33 mouse cellular contexts compared by ENCODE assay signal in the genomic region with DNA sequence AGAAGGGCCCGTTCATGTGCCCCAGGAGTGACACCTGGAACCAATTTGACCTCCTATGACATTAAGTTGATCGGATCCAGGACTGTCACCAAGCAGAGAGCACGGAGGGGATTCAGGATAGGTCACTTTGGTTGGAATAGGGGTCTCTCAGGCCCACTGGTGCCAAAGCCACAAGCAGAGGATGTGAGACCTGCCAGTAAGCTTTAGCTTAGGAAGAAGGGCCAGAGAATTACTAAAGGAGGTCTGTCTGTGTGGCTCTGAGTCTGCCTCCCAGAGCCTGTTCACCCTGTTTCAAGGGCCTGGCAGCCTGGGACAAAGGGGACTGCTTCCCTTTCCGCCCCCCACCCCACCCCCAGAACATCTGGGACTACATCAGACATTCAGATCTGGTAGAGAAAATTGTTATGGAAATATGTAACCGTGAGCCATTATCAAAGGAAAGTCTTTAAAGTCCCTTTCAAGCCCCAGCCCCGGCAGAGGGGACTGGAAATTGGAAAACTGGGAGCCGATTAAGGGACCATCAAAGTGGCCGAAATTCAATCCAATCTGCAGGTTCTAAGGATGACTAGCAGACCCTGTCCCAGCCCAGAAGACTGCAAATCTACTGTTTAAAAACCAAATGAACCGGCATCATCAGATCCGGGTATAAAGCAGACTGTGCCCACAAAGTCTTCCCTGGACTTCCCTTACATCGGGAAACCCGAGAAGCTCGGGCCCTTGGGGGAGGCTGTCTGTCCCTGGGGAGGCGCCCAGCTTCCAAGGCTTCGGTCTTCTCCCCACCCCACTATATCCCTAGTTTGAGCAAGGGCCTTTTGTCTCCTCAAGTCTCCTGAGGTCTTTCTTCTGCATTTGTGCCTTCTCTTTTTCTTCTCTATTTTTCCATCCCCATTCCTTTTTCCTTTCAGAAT. TPM values are rescaled to one million over a fixed set of nuclear protein-coding genes. Genes with fewer than 3 reads are reported as not detected.
DNase-seq lines count a peak whose midpoint lies in the region; ATAC-seq lines count a peak whose summit lies in the region.
"Had no signal": no experiment of that assay in that cellular context is flagged by ENCODE, and none has a peak within 500 bp of the region (broad histone marks: within the 10 kb centered on the region; RNA-seq: fewer than 3 reads in every experiment).

No protein-coding gene starts in this region.

- ATAC-seq in intestine, embryonic 14.5 days (replicated peaks; ENCODE audit: low FRiP score, low TSS enrichment, low read depth): no peak
- no peak for ATAC-seq in intestine, embryonic 15.5 days
- no peak for ATAC-seq in embryonic facial prominence, embryonic 15.5 days (ENCODE audit: insufficient number of reproducible peaks, low FRiP score, low TSS enrichment, low read depth)
- no peak for ATAC-seq in frontal cortex, adult (ENCODE audit: low TSS enrichment)
- ATAC-seq: activated CD4-positive, CD25-positive, alpha-beta regulatory T cell, adult 4 months; forebrain, embryonic 14.5 days; intestine, embryonic 16.5 days had no signal

- DNase-seq in intestine, embryonic 14.5 days (ENCODE audit: low spot score): peak; percentile 60
- peak; percentile 42 for DNase-seq in embryo, embryonic 10.5 days (ENCODE audit: low spot score)
- DNase-seq in embryo, embryonic 9.5 days (ENCODE audit: extremely low spot score): peak; percentile 32
- DNase-seq in adrenal gland, adult 8-10 months: no peak
- DNase-seq: adrenal gland, postnatal 10 days; cerebellum, adult 9-10 months; heart, postnatal 36 days; kidney, adult 9 months; kidney, postnatal 14 days; left cerebral cortex, postnatal 4 days; lung, embryonic 14.5 days; lung, postnatal 36 days; right cerebral cortex, postnatal 14 days; spleen, adult 18-20 months had no signal

- H3K4me3 ChIP-seq in intestine, embryonic 14.5 days (ENCODE audit: low read depth, low read length): no peak overlapping the region
- no peak overlapping the region for H3K4me3 ChIP-seq in intestine, embryonic 15.5 days (replicated peaks)
- no peak overlapping the region for H3K4me3 ChIP-seq in embryonic facial prominence, embryonic 15.5 days (replicated peaks)
- H3K4me3 ChIP-seq: heart, embryonic 15.5 days; hindbrain, embryonic 15.5 days; megakaryocyte, embryonic 14.5 days had no signal

- no peak overlapping the region for H3K27ac ChIP-seq in intestine, embryonic 14.5 days (ENCODE audit: low read depth)
- H3K27ac ChIP-seq in intestine, embryonic 15.5 days: no peak overlapping the region
- H3K27ac ChIP-seq in embryonic facial prominence, embryonic 15.5 days (replicated peaks): peak overlapping the region; percentile 60; the same call in 1 of the 2 replicates
- H3K27ac ChIP-seq: heart, embryonic 15.5 days; hindbrain, embryonic 15.5 days; liver, embryonic 14.5 days had no signal

- no peaks in the 10 kb centered on the region for H3K9me3 ChIP-seq in intestine, embryonic 14.5 days (ENCODE audit: control insufficient read depth, low read length)
- no peaks in the 10 kb centered on the region for H3K9me3 ChIP-seq in intestine, embryonic 15.5 days
- no peaks in the 10 kb centered on the region for H3K9me3 ChIP-seq in embryonic facial prominence, embryonic 15.5 days (replicated peaks)
- H3K9me3 ChIP-seq: heart, embryonic 15.5 days; hindbrain, embryonic 15.5 days; megakaryocyte, embryonic 14.5 days had no signal

- peaks cover 77% of the 10 kb centered on the region for H3K27me3 ChIP-seq in intestine, embryonic 14.5 days (replicated peaks; ENCODE audit: control insufficient read depth, insufficient read depth, low read length)
- H3K27me3 ChIP-seq in intestine, embryonic 15.5 days (replicated peaks): peaks cover 71% of the 10 kb centered on the region
- peaks cover 57% of the 10 kb centered on the region for H3K27me3 ChIP-seq in embryonic facial prominence, embryonic 15.5 days

- no peaks in the 10 kb centered on the region for H3K36me3 ChIP-seq in intestine, embryonic 14.5 days (ENCODE audit: control insufficient read depth, insufficient read depth, low read length)
- no peaks in the 10 kb centered on the region for H3K36me3 ChIP-seq in intestine, embryonic 15.5 days
- H3K36me3 ChIP-seq in embryonic facial prominence, embryonic 15.5 days: no peaks in the 10 kb centered on the region
- H3K36me3 ChIP-seq: heart, embryonic 15.5 days; hindbrain, embryonic 15.5 days had no signal

- H3K4me1 ChIP-seq in intestine, embryonic 14.5 days (replicated peaks; ENCODE audit: control insufficient read depth, insufficient read depth, low read length): peaks cover 4% of the 10 kb centered on the region; the same call in 1 of the 2 replicates
- peaks cover 5% of the 10 kb centered on the region; the same call in 1 of the 2 replicates for H3K4me1 ChIP-seq in intestine, embryonic 15.5 days (replicated peaks)
- H3K4me1 ChIP-seq in embryonic facial prominence, embryonic 15.5 days: peaks cover 24% of the 10 kb centered on the region

- H3K4me2 ChIP-seq in intestine, embryonic 14.5 days (ENCODE audit: low read length): no peak overlapping the region
- no peak overlapping the region for H3K4me2 ChIP-seq in intestine, embryonic 15.5 days (replicated peaks)
- peak overlapping the region; percentile 17; the same call in 1 of the 2 replicates for H3K4me2 ChIP-seq in embryonic facial prominence, embryonic 15.5 days (replicated peaks)
- H3K4me2 ChIP-seq: heart, embryonic 15.5 days; hindbrain, embryonic 15.5 days; lung, embryonic 14.5 days had no signal

- H3K9ac ChIP-seq in intestine, embryonic 14.5 days (ENCODE audit: low read length): no peak overlapping the region
- no peak overlapping the region for H3K9ac ChIP-seq in intestine, embryonic 15.5 days
- H3K9ac ChIP-seq in embryonic facial prominence, embryonic 15.5 days: no peak overlapping the region
- H3K9ac ChIP-seq: heart, embryonic 15.5 days; hindbrain, embryonic 15.5 days; liver, embryonic 14.5 days; lung, embryonic 14.5 days had no signal

- 3% methylated on average over 15 of the region's 15 CpGs for WGBS in intestine, embryonic 14.5 days
- WGBS in intestine, embryonic 15.5 days: 9% methylated on average over 15 of the region's 15 CpGs
- 10% methylated on average over 15 of the region's 15 CpGs for WGBS in embryonic facial prominence, embryonic 15.5 days

RNA-seq across cellular contexts. Expression of a gene that starts 13.5 kb away (rescaled TPM):
- not detected in 2 replicates for polyA plus RNA-seq in intestine, embryonic 14.5 days (2014; fragmentation: Nextera tagmentation; extraction: Ambion mirVana)
- 0.13 TPM in 1 of 2 replicates, not detected in the other for polyA plus RNA-seq in intestine, embryonic 15.5 days (2015; fragmentation: Nextera tagmentation; extraction: Ambion mirVana)
- 17.2 and 20.1 TPM in 2 replicates for polyA plus RNA-seq in embryonic facial prominence, embryonic 15.5 days (2015; fragmentation: Nextera tagmentation; extraction: Ambion mirVana)
- total RNA-seq in adrenal gland, adult 8-10 months (2022): not detected
- total RNA-seq: adrenal gland, postnatal 10 days; heart, postnatal 36 days; MEL; monocyte, adult 5-6 weeks had no signal
- polyA plus RNA-seq: activated CD4-positive, CD25-positive, alpha-beta regulatory T cell, adult 4 months; C2C12; gonadal fat pad, adult 2 months; intestine, embryonic 16.5 days; liver, embryonic 14.5 days; lung, embryonic 14.5 days; urinary bladder, adult 2 months had no signal

RNA-seq across cellular contexts. Expression of a gene that starts 26.5 kb away (rescaled TPM):
- polyA plus RNA-seq in intestine, embryonic 14.5 days (2014; fragmentation: Nextera tagmentation; extraction: Ambion mirVana): not detected in 2 replicates
- polyA plus RNA-seq in intestine, embryonic 15.5 days (2015; fragmentation: Nextera tagmentation; extraction: Ambion mirVana): not detected in 2 replicates
- 0.12 TPM in 1 of 2 replicates, not detected in the other for polyA plus RNA-seq in embryonic facial prominence, embryonic 15.5 days (2015; fragmentation: Nextera tagmentation; extraction: Ambion mirVana)
- total RNA-seq in adrenal gland, adult 8-10 months (2022): not detected
- total RNA-seq: adrenal gland, postnatal 10 days; heart, postnatal 36 days; layer of hippocampus, adult 18-20 months; layer of hippocampus, postnatal 14 days; MEL; monocyte, adult 5-6 weeks had no signal
- polyA plus RNA-seq: activated CD4-positive, CD25-positive, alpha-beta regulatory T cell, adult 4 months; C2C12; forebrain, embryonic 14.5 days; heart, embryonic 15.5 days; hindbrain, embryonic 15.5 days; intestine, embryonic 16.5 days; liver, embryonic 14.5 days; lung, embryonic 14.5 days; neural tube, embryonic 11.5 days; urinary bladder, adult 2 months had no signal

RNA-seq across cellular contexts. Expression of a gene that starts 49.8 kb away (rescaled TPM):
- polyA plus RNA-seq in intestine, embryonic 14.5 days (2014; fragmentation: Nextera tagmentation; extraction: Ambion mirVana): not detected in 2 replicates
- not detected in 2 replicates for polyA plus RNA-seq in intestine, embryonic 15.5 days (2015; fragmentation: Nextera tagmentation; extraction: Ambion mirVana)
- not detected in 2 replicates for polyA plus RNA-seq in embryonic facial prominence, embryonic 15.5 days (2015; fragmentation: Nextera tagmentation; extraction: Ambion mirVana)
- total RNA-seq in adrenal gland, adult 8-10 months (2022): not detected
- total RNA-seq: adrenal gland, postnatal 10 days; heart, postnatal 36 days; layer of hippocampus, adult 18-20 months; layer of hippocampus, postnatal 14 days; left cerebral cortex, adult 8-10 months; left cerebral cortex, postnatal 4 days; MEL; monocyte, adult 5-6 weeks had no signal
- polyA plus RNA-seq: activated CD4-positive, CD25-positive, alpha-beta regulatory T cell, adult 4 months; C2C12; forebrain, embryonic 14.5 days; gonadal fat pad, adult 2 months; heart, embryonic 15.5 days; hindbrain, embryonic 15.5 days; intestine, embryonic 16.5 days; liver, embryonic 14.5 days; lung, embryonic 14.5 days; neural tube, embryonic 11.5 days; urinary bladder, adult 2 months had no signal

RNA-seq across cellular contexts. Expression of a gene that starts 50.1 kb away (rescaled TPM):
- polyA plus RNA-seq in intestine, embryonic 14.5 days (2014; fragmentation: Nextera tagmentation; extraction: Ambion mirVana): 49.4 and 49.7 TPM in 2 replicates
- 37.3 and 39.0 TPM in 2 replicates for polyA plus RNA-seq in intestine, embryonic 15.5 days (2015; fragmentation: Nextera tagmentation; extraction: Ambion mirVana)
- 52.4 and 55.8 TPM in 2 replicates for polyA plus RNA-seq in embryonic facial prominence, embryonic 15.5 days (2015; fragmentation: Nextera tagmentation; extraction: Ambion mirVana)
- total RNA-seq in adrenal gland, adult 8-10 months (2022): 10 to 100 TPM; 30.1 to 40.2 (median 36.0) TPM

Comparison
In these comparisons a context has a peak if more than half of its experiments do, and no peak if none do; other contexts are left out.
1. RNA of a gene that starts 13.5 kb away (polyA plus RNA-seq): 17.2 to 20.1 TPM in embryonic facial prominence, embryonic 15.5 days; 0.13 TPM in intestine, embryonic 15.5 days and not detected in intestine, embryonic 14.5 days; every median in the first group is over 10 times any median in the second.